In genomic region chr7:34745426-34745825, GRCm38 (mm10) we compare ENCODE assay signal across 13 mouse cellular contexts.
A peak's percentile ranks its signal among the peaks of the same experiment; 100 is the strongest.
DNase-seq lines count a peak whose midpoint lies in the region; ATAC-seq lines count a peak whose summit lies in the region.
"Had no signal": no experiment of that assay in that cellular context is flagged by ENCODE, and none has a peak within 500 bp of the region (broad histone marks: within the 10 kb centered on the region; RNA-seq: fewer than 3 reads in every experiment).

No protein-coding gene starts in this region.

- DNase-seq in kidney, adult 18-20 months, result no peak
- DNase-seq in neural tube, embryonic 10.5 days (ENCODE audit: extremely low spot score, low spot score), result no peak
- no peak for DNase-seq in adrenal gland, adult 18-20 months (ENCODE audit: low spot score in 2 of 2)
- DNase-seq: cerebellum, postnatal 36 days; gastrocnemius, postnatal 10 days; right cerebral cortex, postnatal 4 days; thymus, postnatal 25 days had no signal

- no peak overlapping the region for H3K27ac ChIP-seq in kidney, embryonic 14.5 days (ENCODE audit: low read depth, low read length)
- no peak overlapping the region for H3K27ac ChIP-seq in neural tube, embryonic 12.5 days
- H3K27ac ChIP-seq in lung, embryonic 16.5 days (ENCODE audit: low read length), result peak overlapping the region; percentile 98

- peak; percentile 30 for ATAC-seq in kidney, embryonic 14.5 days (ENCODE audit: low FRiP score, low TSS enrichment)
- ATAC-seq in neural tube, embryonic 12.5 days (ENCODE audit: low FRiP score, low read depth), result peak; percentile 39; the same call in 1 of the 2 replicates
- peak; percentile 67 for ATAC-seq in lung, embryonic 16.5 days (ENCODE audit: low read depth)
- ATAC-seq in cerebellum, adult (ENCODE audit: insufficient number of reproducible peaks, low FRiP score, low TSS enrichment), result no peak
- ATAC-seq: forebrain, embryonic 14.5 days had no signal

- H3K4me1 ChIP-seq in kidney, embryonic 14.5 days (ENCODE audit: control insufficient read depth, insufficient read depth, low read length), result peaks cover 14% of the 10 kb centered on the region; the same call in 1 of the 2 replicates
- H3K4me1 ChIP-seq in neural tube, embryonic 12.5 days, result peaks cover 11% of the 10 kb centered on the region; the same call in 1 of the 2 replicates
- peaks cover 11% of the 10 kb centered on the region; the same call in 1 of the 2 replicates for H3K4me1 ChIP-seq in lung, embryonic 16.5 days (replicated peaks; ENCODE audit: control insufficient read depth, insufficient read depth, low read length)
- H3K4me1 ChIP-seq: heart, embryonic 12.5 days had no signal

- H3K27me3 ChIP-seq in kidney, embryonic 14.5 days (ENCODE audit: control insufficient read depth, insufficient read depth, low read length), result no peaks in the 10 kb centered on the region
- no peaks in the 10 kb centered on the region for H3K27me3 ChIP-seq in neural tube, embryonic 12.5 days (replicated peaks)
- H3K27me3 ChIP-seq in lung, embryonic 16.5 days (ENCODE audit: control insufficient read depth, insufficient read depth, low read depth, low read length), result no peaks in the 10 kb centered on the region
- H3K27me3 ChIP-seq: heart, embryonic 12.5 days had no signal

- WGBS in kidney, embryonic 14.5 days, result 37% methylated on average over 9 of the region's 9 CpGs
- 62% methylated on average over 9 of the region's 9 CpGs for WGBS in neural tube, embryonic 12.5 days
- WGBS in lung, embryonic 16.5 days, result 37% methylated on average over 9 of the region's 9 CpGs

- H3K4me3 ChIP-seq in kidney, embryonic 14.5 days (ENCODE audit: low read length), result no peak overlapping the region
- no peak overlapping the region for H3K4me3 ChIP-seq in neural tube, embryonic 12.5 days
- no peak overlapping the region for H3K4me3 ChIP-seq in lung, embryonic 16.5 days (ENCODE audit: low read length)
- H3K4me3 ChIP-seq: heart, embryonic 12.5 days had no signal

- H3K9ac ChIP-seq in kidney, embryonic 14.5 days (ENCODE audit: low read depth, low read length), result no peak overlapping the region
- H3K9ac ChIP-seq in neural tube, embryonic 12.5 days, result no peak overlapping the region
- peak overlapping the region; percentile 34 for H3K9ac ChIP-seq in lung, embryonic 16.5 days (ENCODE audit: low read length)
- H3K9ac ChIP-seq: heart, embryonic 12.5 days had no signal

- no peaks in the 10 kb centered on the region for H3K36me3 ChIP-seq in kidney, embryonic 14.5 days (ENCODE audit: control insufficient read depth, insufficient read depth, low read length)
- H3K36me3 ChIP-seq in neural tube, embryonic 12.5 days, result no peaks in the 10 kb centered on the region
- no peaks in the 10 kb centered on the region for H3K36me3 ChIP-seq in lung, embryonic 16.5 days (ENCODE audit: control insufficient read depth, insufficient read depth, low read length)
- H3K36me3 ChIP-seq: heart, embryonic 12.5 days had no signal

- no peak overlapping the region; the same call in 1 of the 2 replicates for H3K4me2 ChIP-seq in kidney, embryonic 14.5 days (replicated peaks; ENCODE audit: low read depth, low read length)
- no peak overlapping the region for H3K4me2 ChIP-seq in neural tube, embryonic 12.5 days (replicated peaks)
- H3K4me2 ChIP-seq in lung, embryonic 16.5 days (ENCODE audit: low read depth, low read length), result peak overlapping the region; percentile 32; the same call in 1 of the 2 replicates
- H3K4me2 ChIP-seq: heart, embryonic 12.5 days had no signal

- no peaks in the 10 kb centered on the region for H3K9me3 ChIP-seq in kidney, embryonic 14.5 days (ENCODE audit: control insufficient read depth, low read length)
- H3K9me3 ChIP-seq in neural tube, embryonic 12.5 days, result no peaks in the 10 kb centered on the region
- H3K9me3 ChIP-seq in lung, embryonic 16.5 days (ENCODE audit: control insufficient read depth, low read length), result no peaks in the 10 kb centered on the region; the same call in 1 of the 2 replicates
